Mouse (Mus musculus) liver, embryonic 14.5 days (tissue): ENCODE results near the gene Tes. TPM values are rescaled to one million over a fixed set of nuclear protein-coding genes. Genes with fewer than 3 reads are reported as not detected.

Experiments used
- ATAC-seq: fragments of 200-750 bp; cut with Nextera tagmentation; 2 replicates; pipeline ENCODE4 v1.8.0; 2017; ENCODE audit warnings: moderate number of reproducible peaks, mild to moderate bottlenecking, moderate library complexity; ENCODE audit not compliant: insufficient read depth
- DNase-seq, 3 experiments: peaks; one replicate each; pipeline ENCODE4 v3.0.0-alpha.2; 2012 to 2013; ENCODE audit warnings: low read depth in 3 of 3, low spot score in 3 of 3
- H3K27ac ChIP-seq: fragments of 300-500 bp; sonication (generic); 2 replicates; pipeline ENCODE4 v1.5.1; 2014; ENCODE audit warnings: moderate library complexity, mild to moderate bottlenecking, control low read depth, inconsistent platforms
- H3K27me3 ChIP-seq: fragments of 300-500 bp; sonication (generic); 2 replicates; pipeline ENCODE4 v1.6.1; 2014; ENCODE audit warnings: mild to moderate bottlenecking, low read length, moderate library complexity; ENCODE audit not compliant: control insufficient read depth, insufficient read depth
- H3K36me3 ChIP-seq: fragments of 300-500 bp; sonication (generic); replicated peaks from 2 replicates; pipeline ENCODE4 v1.6.1; 2014; ENCODE audit warnings: low read depth; ENCODE audit not compliant: control insufficient read depth, insufficient read depth
- H3K4me1 ChIP-seq, 2 experiments: fragments of 200-500 bp in 1 of 2; fragments of 300-500 bp in 1 of 2; sonication (generic) in 1 of 2; replicated peaks; 2 replicates each; pipeline ENCODE4 v1.6.1; 2012 to 2014; ENCODE audit warnings: antibody characterized with exemption in 1 of 2, inconsistent platforms in 1 of 2, low read length in 1 of 2; ENCODE audit not compliant: control insufficient read depth in 2 of 2, insufficient read depth in 2 of 2
- H3K4me2 ChIP-seq: fragments of 300-500 bp; sonication (generic); 2 replicates; pipeline ENCODE4 v1.6.1; 2014; ENCODE audit warnings: low read depth, mild to moderate bottlenecking, control low read depth, moderate library complexity
- H3K4me3 ChIP-seq, 2 experiments: fragments of 200-500 bp in 1 of 2; fragments of 300-500 bp in 1 of 2; sonication (generic) in 1 of 2; 2 replicates each; pipeline ENCODE4 v1.5.1; 2012 to 2014; ENCODE audit warnings: low read depth in 2 of 2, low read length in 2 of 2, mild to moderate bottlenecking in 2 of 2, control low read depth in 1 of 2, inconsistent platforms in 1 of 2, moderate library complexity in 1 of 2; ENCODE audit not compliant: insufficient read depth in 1 of 2
- H3K9ac ChIP-seq: fragments of 300-500 bp; sonication (generic); replicated peaks from 2 replicates; pipeline ENCODE4 v1.6.1; 2014; ENCODE audit warnings: mild to moderate bottlenecking, control low read depth, moderate library complexity
- H3K9me3 ChIP-seq: fragments of 300-500 bp; sonication (generic); 2 replicates; pipeline ENCODE4 v1.6.1; 2016; ENCODE audit warnings: low read length, mixed read lengths; ENCODE audit not compliant: control insufficient read depth
- CTCF ChIP-seq: IDR thresholded peaks from 2 replicates; pipeline ENCODE4 v1.5.1; 2016; ENCODE audit warnings: antibody characterized with exemption, low read depth, control low read depth
- EP300 ChIP-seq: IDR thresholded peaks from 2 replicates; pipeline ENCODE4 v1.6.1; 2016; ENCODE audit warnings: antibody characterized with exemption, low read depth
- WGBS: fragments of 180-500 bp; shearing (Covaris S2); extraction: QIAGEN DNeasy Blood & Tissue Kit; methylation state at CpG from one replicate; pipeline ENCODE4 v1.1.7; 2014; ENCODE audit not compliant: insufficient replicate concordance; 5-methylcytosine and 5-hydroxymethylcytosine counted together
- polyA plus RNA-seq, 2 experiments: library from polyadenylated mRNA; depleted of rRNA in 1 of 2; stranded (reverse) in 1 of 2; unstranded in 1 of 2; fragments of >200 nt; fragmentation: Nextera tagmentation in 1 of 2; extraction: Ambion mirVana in 1 of 2; gene quantifications; 2 replicates each; pipeline versions ENCODE4 v1.2.1 to v1.2.3; 2012 to 2014

The Tes gene
- polyA plus RNA-seq, 2 experiments = 2.6 to 4.5 TPM

DNA sequence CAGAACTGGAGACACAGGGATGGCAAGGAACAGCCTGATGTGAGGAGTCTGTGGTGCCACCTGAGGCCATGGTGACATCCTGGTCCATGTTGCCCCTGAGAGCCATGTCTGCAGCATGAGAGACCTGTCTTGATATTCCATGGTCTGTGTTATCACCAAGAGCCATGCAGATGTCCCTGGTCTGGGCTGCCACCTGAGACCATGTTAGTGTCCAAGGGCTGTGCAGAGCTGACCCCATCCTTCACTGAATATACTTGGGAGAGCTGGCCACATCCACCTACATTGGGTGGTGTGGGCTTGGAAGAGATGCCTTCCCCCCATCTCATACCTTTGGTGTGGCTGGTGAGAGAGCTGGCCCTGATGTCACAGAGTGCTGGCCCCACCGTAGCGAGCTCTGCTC is 30.9 kb upstream of the Tes start:
- H3K4me3 ChIP-seq = no peak overlapping the region
- no peaks in the 10 kb centered on the region for H3K9me3 ChIP-seq
- no peak overlapping the region for H3K27ac ChIP-seq
- no peak for TF ChIP-seq CTCF
- no peak for TF ChIP-seq EP300
- H3K36me3 ChIP-seq = no peaks in the 10 kb centered on the region
- no peaks in the 10 kb centered on the region for H3K27me3 ChIP-seq
- H3K9ac ChIP-seq = no peak overlapping the region
- no peaks in the 10 kb centered on the region for H3K4me1 ChIP-seq
- no peak for ATAC-seq
- WGBS = 52% methylated on average over 2 of the region's 2 CpGs
- no peak overlapping the region for H3K4me2 ChIP-seq
- DNase-seq = no peak

DNA sequence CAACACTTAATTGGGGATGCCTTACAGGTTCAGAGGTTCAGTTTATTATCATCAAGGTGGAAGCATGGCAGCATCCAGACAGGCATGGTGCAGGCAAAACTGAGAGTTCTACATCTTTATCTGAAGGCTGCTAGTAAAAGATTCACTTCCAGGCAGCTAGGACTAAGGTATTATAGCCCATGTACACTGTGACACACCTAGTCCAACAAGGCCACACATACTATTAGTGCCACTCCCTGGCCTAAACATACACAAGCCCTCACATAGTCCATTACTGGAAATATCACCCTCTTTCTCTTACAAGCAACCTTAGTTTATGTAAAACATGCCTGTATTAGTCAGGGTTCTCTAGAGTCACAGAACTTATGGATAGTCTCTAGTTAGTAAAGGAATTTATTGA is 29.7 kb upstream of the Tes start:
- Histone ChIP-seq H3K4me1 (no peaks in the 10 kb centered on the region), H3K4me3 (no peak overlapping the region), H3K27ac (no peak overlapping the region), H3K36me3 (no peaks in the 10 kb centered on the region), H3K9me3 (no peaks in the 10 kb centered on the region), H3K9ac (no peak overlapping the region), H3K4me2 (no peak overlapping the region), H3K27me3 (no peaks in the 10 kb centered on the region)
- TF ChIP-seq EP300 = no peak
- TF ChIP-seq CTCF = no peak
- DNase-seq (no peak), ATAC-seq (no peak)

DNA sequence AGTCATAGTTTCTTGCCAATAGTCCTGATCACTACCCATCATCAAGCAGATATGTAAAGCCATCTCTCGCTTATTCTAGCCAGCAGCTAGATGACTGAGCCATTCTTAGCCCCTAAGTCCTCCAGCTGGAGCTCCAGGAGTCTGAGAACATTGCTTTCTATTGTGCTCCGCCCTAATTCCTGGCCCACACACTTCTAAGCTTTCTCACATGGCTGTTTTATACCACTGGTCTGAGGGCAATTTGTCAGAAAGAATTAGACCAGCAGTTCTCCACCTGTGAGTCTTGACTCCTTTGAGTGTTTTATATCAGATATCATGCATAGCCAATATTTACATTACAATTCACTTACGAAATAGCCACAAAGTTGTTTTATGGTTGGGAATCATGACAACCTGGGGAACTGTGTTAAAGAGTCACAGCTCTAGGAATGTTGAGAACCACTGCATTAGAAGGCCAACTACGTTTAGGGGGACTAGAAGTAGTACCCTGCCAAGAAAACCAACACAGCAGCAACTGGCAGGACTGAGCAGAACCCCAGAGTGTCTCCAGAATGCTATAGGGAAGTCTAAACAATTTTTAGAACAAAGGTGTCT is 13.4 kb upstream of the Tes start:
- Histone ChIP-seq H3K4me3 (no peak overlapping the region), H3K9ac (no peak overlapping the region), H3K36me3 (no peaks in the 10 kb centered on the region), H3K27ac (no peak overlapping the region), H3K27me3 (no peaks in the 10 kb centered on the region), H3K4me2 (no peak overlapping the region), H3K9me3 (no peaks in the 10 kb centered on the region), H3K4me1 (no peaks in the 10 kb centered on the region)
- no peak for ATAC-seq
- TF ChIP-seq CTCF = no peak
- no peak for TF ChIP-seq EP300
- 43% methylated on average over 4 of the region's 4 CpGs for WGBS
- DNase-seq = no peak

DNA sequence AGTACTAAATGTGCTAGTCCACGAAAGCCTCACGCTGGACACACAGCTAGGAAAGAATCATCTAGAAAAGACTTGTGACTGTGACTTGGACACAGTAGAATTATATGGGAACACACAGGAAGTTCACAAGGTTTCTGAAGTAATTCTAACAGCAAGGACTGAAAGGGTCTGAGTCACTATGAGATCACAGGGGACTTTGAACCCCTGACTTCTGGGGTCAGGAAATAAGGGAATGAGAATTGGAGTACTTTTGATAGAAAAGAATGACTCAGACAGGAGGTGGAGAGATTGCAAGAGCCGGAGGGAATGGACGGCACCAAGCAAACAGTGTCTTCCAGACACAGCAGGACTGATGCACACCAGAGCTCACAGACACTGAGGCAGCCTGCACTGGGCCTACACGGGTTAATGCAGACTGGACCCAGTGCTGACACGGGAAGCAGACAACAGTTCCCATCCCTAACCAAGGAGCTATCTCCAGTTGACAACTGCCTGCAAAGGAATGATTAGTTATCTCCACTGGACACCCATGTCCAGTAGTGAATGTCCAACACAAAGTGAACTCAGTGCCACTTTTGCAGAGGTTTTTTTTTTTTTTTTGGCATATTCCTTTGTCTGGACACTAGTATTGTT is 11.8 kb upstream of the Tes start:
- H3K27me3 ChIP-seq = no peaks in the 10 kb centered on the region
- no peak for TF ChIP-seq EP300
- no peak for TF ChIP-seq CTCF
- no peak for ATAC-seq
- DNase-seq = no peak
- H3K36me3 ChIP-seq = no peaks in the 10 kb centered on the region
- no peak overlapping the region for H3K27ac ChIP-seq
- H3K4me1 ChIP-seq = no peaks in the 10 kb centered on the region
- WGBS = 52% methylated on average over 6 of the region's 6 CpGs
- no peaks in the 10 kb centered on the region for H3K9me3 ChIP-seq
- H3K4me3 ChIP-seq = no peak overlapping the region
- H3K9ac ChIP-seq = no peak overlapping the region
- no peak overlapping the region for H3K4me2 ChIP-seq

DNA sequence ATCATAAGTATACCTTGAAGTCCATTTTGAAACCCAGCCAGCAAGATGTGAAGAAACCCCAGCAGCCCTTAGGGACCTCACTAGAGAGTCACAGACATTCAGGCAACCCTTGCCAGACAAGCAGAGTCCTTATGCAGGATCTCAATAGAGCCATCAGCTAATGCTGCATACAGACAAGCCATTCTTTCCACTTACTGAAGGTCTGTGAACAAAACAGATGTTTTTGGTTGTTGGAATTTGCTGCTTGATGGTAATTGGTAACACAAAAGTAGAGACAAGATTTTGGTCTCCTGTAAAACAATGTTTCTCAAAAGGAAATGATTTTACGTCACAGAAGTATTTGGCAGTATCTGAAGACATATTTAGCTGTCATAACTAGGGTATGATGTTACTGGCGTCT is 10.2 kb upstream of the Tes start:
- WGBS = 61% methylated on average over 2 of the region's 2 CpGs
- no peak overlapping the region for H3K4me3 ChIP-seq
- no peak for DNase-seq

More for the DNA sequence above, 10.2 kb upstream of the Tes start:
- no peaks in the 10 kb centered on the region for H3K36me3 ChIP-seq
- no peaks in the 10 kb centered on the region for H3K27me3 ChIP-seq
- no peaks in the 10 kb centered on the region for H3K4me1 ChIP-seq
- H3K4me2 ChIP-seq = no peak overlapping the region
- no peak overlapping the region for H3K27ac ChIP-seq
- TF ChIP-seq CTCF = no peak
- TF ChIP-seq EP300 = no peak
- H3K9ac ChIP-seq = no peak overlapping the region
- no peaks in the 10 kb centered on the region for H3K9me3 ChIP-seq
- ATAC-seq = no peak
